Mouse (Mus musculus) cerebellum, adult 9-10 months (tissue): Measurements from ENCODE around the gene Cbs.

Source experiments
- DNase-seq: peaks from one replicate; pipeline ENCODE4 v3.0.0; 2022

Cbs gene

DNA sequence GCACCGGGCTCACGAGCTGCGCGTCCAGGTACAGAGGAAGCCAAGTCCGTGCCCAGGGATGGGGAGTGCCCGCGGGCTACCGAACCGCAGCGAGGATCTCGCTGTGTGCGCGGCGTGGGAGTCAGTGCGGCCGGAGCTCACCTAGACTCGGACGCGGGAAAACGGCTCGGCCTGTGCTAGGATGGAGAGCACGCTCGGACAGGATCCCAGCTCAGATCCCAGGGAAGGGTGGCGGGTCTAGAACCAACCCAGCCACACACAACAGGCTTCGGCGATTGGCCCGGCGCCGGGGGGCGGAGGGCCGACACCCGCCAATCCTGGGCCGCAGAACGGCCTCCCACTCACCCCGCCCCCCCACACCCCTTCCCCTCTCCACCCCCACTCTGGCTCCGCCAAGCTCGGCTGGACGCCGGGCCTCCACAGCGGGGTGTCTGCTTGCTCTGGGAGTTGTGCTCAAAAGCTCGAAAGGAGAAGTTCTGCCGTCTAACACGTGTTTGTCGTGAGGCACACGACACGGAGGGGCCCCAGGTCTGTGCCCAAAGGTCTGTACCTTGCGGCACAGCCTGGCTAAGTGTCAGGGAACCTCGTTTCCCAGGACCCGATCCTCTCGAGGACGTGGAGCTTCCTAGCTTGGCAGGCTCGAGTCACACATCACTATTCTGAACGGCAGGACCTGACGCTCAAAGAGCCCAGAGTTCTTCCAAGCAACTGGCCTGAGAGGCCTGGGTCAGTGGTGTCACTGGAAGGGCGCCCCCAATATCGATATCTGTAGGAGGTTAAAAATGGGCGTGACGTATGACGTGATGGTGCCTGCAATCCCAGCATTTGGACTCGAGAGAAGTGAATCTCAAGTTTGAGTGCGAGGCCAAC, at the start of gene Cbs:
Gene Cbs, minus strand, starts transcription at position 297 of the 870 bp plus-strand sequence.
- peak; percentile 27 for DNase-seq

- no peak for DNase-seq
Observed at GRCm38 (mm10) chr17:31686225-31686564, 49.2 kb upstream of the Cbs start.

DNA sequence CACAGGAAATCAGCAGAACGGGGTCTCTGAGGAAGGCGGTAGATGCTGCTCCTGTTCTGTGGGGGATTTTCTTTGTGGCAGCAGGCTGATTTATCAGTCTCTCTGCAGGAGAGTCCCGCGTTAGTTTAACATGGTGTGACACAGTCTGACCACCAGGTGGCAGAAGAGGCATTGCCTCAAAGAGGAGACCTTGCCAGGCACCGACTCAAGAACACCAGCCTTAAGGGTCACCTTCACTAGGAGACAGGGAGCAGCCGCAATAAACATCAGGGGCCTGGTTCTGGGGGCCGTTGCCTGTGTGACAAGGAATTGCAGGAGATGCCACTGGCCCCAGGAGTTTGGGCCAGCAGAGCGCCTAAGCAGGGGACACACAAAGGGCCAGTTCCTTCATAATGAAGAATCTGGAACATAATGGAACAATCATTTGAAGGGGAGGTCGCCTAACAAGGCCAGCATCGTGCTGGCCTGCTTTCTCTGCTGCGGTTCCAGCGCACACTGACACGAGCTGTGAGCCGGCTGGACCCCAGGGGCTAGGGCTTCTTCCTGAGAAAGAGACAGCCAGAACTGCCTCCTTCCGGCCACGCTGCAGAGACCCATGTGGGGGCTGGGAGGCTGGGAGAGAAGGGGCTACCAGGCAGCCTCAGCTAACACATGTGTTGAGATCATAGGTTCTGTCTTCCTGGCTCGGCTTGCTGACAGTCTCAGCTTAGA, 48.6 kb upstream of the Cbs start:
- peak; percentile 86 for DNase-seq

DNA sequence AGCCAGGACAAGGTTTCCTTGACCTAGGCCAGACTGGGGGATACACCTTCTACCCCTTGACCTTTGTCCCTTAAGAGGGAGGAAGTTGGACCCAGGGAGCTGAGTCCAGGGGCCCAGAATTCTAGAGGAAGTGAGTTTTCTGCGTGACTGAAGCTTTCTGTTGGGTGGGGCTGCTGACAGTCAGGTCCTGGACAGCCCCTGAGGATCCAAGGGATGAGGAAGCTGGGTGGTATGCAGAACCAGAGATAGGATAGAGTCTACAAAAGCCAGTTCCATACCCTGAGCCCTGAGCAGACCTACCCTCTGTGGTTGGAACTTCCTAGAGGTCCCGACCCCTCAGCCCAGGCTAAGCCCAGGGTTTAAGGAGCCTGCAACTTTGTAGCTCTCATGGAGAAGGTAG, 43.4 kb upstream of the Cbs start:
- no peak for DNase-seq

DNA sequence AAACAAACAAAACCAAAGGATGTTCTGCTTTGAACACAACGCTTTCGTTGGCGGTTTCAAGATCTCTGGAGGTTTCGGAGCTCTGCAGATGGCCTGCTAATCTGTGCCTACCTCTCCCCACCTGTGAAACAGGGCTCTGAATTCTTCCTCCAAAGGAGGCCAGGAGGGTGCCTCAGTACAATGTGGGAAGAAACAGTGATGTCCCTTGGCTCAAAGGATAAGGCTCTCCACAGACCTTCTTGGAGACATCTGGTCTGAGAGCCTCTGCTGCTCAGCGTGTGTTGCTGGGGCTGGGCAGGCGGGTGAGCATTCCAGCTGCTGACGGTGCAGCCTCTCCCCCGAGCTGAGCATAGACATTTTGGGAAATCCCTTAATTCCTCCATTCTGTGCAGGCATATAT, 40.5 kb upstream of the Cbs start, which contains the start of gene Cryaa:
Gene Cryaa, plus strand, starts transcription at position 301 of the 400 bp plus-strand sequence.
- no peak for DNase-seq

DNA sequence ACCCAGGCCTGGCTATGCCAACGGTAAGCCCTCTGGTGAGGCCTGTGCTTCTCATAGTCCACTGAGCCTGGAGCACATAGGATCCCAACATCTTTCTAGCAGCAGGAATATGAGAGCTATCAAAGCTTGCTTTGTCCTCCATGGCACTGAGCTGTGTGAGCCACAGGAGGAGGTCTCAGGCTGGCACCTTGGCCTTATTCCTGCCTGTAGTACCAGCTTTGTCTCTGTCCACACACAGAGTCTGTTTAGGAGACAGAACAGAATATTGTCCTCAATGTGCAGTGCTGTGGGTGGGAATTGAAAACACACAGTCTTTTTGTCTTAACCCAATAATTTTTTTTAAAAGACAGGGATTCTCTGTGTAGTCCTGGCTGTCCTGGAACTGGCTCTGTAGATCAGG, 37.4 kb upstream of the Cbs start:
- no peak for DNase-seq

GRCm38 (mm10) chr17:31672279-31672678, 35.2 kb upstream of the Cbs start:
- no peak for DNase-seq

DNA sequence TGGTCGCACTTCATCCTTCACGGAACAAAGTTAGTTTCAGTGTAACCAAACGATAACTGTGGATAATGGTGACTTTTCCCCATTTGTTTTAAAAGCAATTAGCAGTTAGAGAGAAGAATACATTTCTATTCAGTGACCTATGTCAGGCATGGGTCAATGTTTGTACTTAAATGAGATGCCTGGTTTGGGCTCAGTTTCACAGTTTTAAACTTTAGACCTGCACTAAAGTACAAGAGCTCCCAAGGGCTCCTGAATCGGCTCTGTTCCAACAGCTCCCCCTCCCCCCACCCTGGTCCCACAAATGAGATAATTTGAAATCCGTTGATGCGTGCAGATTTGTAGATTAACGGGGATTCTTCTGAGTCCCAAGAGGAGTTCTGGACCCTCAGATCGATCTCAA, 34.7 kb upstream of the Cbs start:
- DNase-seq, result no peak

DNA sequence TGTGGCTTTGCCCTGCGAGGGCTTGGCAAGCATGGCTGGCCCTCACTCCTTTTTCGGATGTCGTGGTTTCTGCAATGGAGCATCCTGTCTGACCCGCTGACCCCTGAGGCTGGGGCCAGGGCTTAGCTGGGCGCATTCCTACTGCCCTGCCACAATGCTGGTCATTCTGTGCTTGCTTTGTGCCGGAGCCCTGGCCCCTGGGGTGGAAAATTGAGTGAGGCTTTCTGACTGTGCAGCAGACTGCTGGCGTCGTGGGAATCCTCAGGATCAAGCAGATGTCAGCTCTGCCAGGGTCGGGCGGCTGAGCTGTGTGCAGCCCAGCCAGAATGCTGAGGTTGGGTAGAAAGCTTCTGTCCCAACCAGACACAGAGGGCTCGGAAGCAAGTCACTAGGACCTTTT, 33.1 kb upstream of the Cbs start:
- DNase-seq, result no peak

DNA sequence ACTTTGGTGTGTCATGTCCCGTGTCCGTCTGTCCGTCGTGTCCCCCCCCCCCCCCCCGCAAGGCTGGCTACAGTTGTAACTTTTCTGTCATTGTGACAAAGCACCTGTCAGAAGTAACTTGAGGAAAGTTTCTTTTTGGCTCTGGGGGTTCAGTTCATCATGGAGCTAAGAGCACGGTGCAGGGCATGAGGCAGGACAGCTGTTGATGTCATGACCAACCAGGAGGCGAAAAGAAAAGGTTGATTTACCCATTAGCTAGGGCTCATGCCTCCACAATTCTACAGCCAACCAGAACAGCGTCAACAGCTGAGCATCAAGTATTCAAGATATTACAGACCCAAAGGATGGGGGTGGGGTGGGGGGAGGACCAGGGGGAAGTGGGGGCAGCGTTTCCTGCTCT, 31.3 kb upstream of the Cbs start:
- DNase-seq, result no peak

- DNase-seq, result peak; percentile 77
Observed at GRCm38 (mm10) chr17:31664760-31665159, 27.7 kb upstream of the Cbs start.

DNA sequence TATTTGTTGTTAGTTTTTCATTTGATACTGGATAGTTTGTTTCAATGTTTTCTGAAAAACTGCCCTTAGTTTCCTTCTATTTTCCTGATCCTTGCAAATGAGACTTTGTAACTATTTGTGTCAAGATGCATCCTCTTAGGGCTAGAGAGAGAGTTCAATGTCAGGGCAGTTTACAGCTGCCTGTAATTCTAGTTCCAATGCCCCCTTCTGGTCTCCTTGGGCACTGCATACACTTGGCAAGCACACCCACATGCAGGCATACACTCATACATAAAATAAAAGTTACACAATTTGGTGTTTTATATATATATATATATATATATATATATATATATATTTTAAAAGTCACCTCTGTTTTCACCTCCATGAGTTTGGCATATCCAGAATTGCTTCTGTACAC, 25.8 kb upstream of the Cbs start:
- no peak for DNase-seq

DNA sequence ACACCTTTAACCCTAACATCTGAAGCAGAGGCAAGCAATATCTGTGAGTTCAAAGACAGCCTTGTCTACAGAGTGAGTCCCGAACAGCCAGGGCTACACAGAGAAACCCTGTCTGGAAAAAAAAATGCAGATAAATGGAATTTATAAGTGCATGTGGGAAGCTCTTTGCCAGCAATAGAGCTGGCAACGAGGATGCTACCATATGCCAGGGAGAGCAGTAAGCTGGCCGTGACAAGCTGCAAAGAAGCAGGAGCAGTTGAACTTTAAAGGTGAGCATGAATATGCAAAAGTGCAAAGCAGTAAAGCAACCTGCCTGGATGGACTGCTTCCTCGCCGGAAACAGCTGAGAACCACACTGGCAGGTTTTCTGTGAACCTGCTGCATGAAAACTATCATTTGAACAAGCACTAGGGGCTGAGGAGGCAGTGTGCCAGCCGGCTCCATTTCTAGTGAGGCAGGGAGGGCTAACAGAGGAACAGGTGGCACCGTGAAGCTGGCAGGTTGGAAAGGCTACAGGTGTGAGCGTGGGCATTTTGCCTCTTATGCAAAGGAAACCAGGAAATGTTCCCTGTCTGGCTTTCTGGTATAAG, 23.7 kb upstream of the Cbs start:
- DNase-seq, result peak; percentile 74

GRCm38 (mm10) chr17:31658468-31659185, 21.6 kb upstream of the Cbs start, which contains the start of gene U2af1:
TSS of gene U2af1 (minus strand) at chr17:31658892.
- DNase-seq, result peak; percentile 98

DNA sequence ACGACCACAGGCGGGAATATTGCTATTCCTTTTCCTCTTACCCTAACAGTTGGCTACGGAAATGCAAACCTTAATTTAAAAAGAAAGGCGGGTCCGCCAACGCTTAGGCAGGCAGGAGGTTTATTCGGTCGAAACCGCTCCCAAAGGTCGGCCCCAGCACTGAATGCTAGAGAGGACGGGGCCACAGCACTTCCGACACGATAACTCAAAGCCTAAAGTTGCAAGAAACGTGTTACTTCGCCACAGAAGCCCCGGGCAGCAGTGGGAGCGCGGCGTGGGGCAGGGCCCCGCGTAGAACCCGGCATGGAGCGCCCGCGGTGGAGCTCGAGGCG, 21.1 kb upstream of the Cbs start:
- DNase-seq, result no peak

GRCm38 (mm10) chr17:31657141-31657983, 20.3 kb upstream of the Cbs start:
- no peak for DNase-seq

GRCm38 (mm10) chr17:31656682-31657081, 19.6 kb upstream of the Cbs start:
- DNase-seq, result no peak

- DNase-seq, result no peak
Observed at GRCm38 (mm10) chr17:31655366-31655765, 18.3 kb upstream of the Cbs start.

- no peak for DNase-seq
Observed at GRCm38 (mm10) chr17:31653277-31653676, 16.2 kb upstream of the Cbs start.

DNA sequence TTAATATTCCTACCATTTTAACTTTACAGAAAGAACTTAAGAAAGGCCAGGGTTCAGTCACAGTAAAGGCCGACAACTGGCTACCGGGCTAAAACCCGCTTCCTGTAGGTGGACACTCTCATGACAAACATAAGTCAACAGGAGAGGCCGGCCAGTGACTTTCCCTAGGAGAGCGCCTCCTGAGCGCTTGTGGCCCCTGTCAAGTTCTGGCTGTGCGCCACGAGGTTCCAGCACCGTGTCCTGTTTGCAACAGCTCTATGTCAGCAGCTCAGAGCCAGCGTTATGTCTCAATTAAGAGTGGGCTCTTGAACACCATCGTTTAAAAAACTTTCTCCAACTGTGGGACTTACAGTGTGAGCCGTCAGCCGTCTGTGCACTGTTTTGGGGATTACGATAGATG, 15.1 kb upstream of the Cbs start:
- no peak for DNase-seq

- DNase-seq, result no peak
Observed at GRCm38 (mm10) chr17:31646199-31647002, 9.4 kb upstream of the Cbs start.

- no peak for DNase-seq
Observed at GRCm38 (mm10) chr17:31642913-31643312, 5.9 kb upstream of the Cbs start.
